Comparison of ENCODE assay signal across 10 mouse cellular contexts in genomic region chr3:87515567-87516081, GRCm38 (mm10). TPM values are rescaled to one million over a fixed set of nuclear protein-coding genes. Genes with fewer than 3 reads are reported as not detected.
DNase-seq lines count a peak whose midpoint lies in the region; ATAC-seq and TF ChIP-seq lines count a peak whose summit lies in the region.
"Had no signal": no experiment of that assay in that cellular context is flagged by ENCODE, and none has a peak within 500 bp of the region (broad histone marks: within the 10 kb centered on the region; RNA-seq: fewer than 3 reads in every experiment).

No protein-coding gene starts in this region.

- H3K36me3 ChIP-seq in liver, adult 2 months (ENCODE audit: control insufficient read depth, insufficient read depth, low read length) = no peaks in the 10 kb centered on the region
- H3K36me3 ChIP-seq in heart, embryonic 15.5 days = no peaks in the 10 kb centered on the region
- no peaks in the 10 kb centered on the region for H3K36me3 ChIP-seq in liver, embryonic 11.5 days (ENCODE audit: control insufficient read depth, insufficient read depth, low read length)
- H3K36me3 ChIP-seq in stomach, embryonic 15.5 days = no peaks in the 10 kb centered on the region
- H3K36me3 ChIP-seq in forebrain, embryonic 11.5 days (ENCODE audit: control insufficient read depth, insufficient read depth, low read length) = no peaks in the 10 kb centered on the region
- H3K36me3 ChIP-seq: limb, embryonic 15.5 days had no signal

- H3K27me3 ChIP-seq in liver, adult 2 months (ENCODE audit: control insufficient read depth, insufficient read depth, low read length) = no peaks in the 10 kb centered on the region
- no peaks in the 10 kb centered on the region for H3K27me3 ChIP-seq in heart, embryonic 15.5 days
- H3K27me3 ChIP-seq in liver, embryonic 11.5 days (replicated peaks; ENCODE audit: control insufficient read depth, insufficient read depth, low read length) = peaks cover 2% of the 10 kb centered on the region; the same call in 1 of the 2 replicates
- no peaks in the 10 kb centered on the region for H3K27me3 ChIP-seq in stomach, embryonic 15.5 days (replicated peaks)
- no peaks in the 10 kb centered on the region for H3K27me3 ChIP-seq in forebrain, embryonic 11.5 days (ENCODE audit: control insufficient read depth, insufficient read depth, low read length)
- H3K27me3 ChIP-seq: limb, embryonic 15.5 days had no signal

- H3K4me3 ChIP-seq in liver, adult 2 months (ENCODE audit: insufficient read depth, low read depth, low read length) = no peak overlapping the region
- H3K4me3 ChIP-seq in heart, embryonic 15.5 days = no peak overlapping the region
- no peak overlapping the region for H3K4me3 ChIP-seq in liver, embryonic 11.5 days (ENCODE audit: low read depth, low read length)
- H3K4me3 ChIP-seq in stomach, embryonic 15.5 days (replicated peaks) = no peak overlapping the region
- no peak overlapping the region for H3K4me3 ChIP-seq in forebrain, embryonic 11.5 days (ENCODE audit: low read depth, low read length)
- H3K4me3 ChIP-seq: limb, embryonic 15.5 days had no signal

- H3K27ac ChIP-seq in liver, adult 2 months (replicated peaks; ENCODE audit: insufficient read depth, low read depth, low read length) = no peak overlapping the region
- no peak overlapping the region for H3K27ac ChIP-seq in heart, embryonic 15.5 days
- no peak overlapping the region for H3K27ac ChIP-seq in liver, embryonic 11.5 days (ENCODE audit: low read depth, low read length)
- no peak overlapping the region for H3K27ac ChIP-seq in stomach, embryonic 15.5 days
- no peak overlapping the region for H3K27ac ChIP-seq in forebrain, embryonic 11.5 days (ENCODE audit: low read depth, low read length)
- H3K27ac ChIP-seq: limb, embryonic 15.5 days had no signal

- ATAC-seq in heart, embryonic 15.5 days (replicated peaks; ENCODE audit: insufficient number of reproducible peaks, insufficient read depth, low FRiP score, low read depth) = no peak
- peak; percentile 58; the same call in 1 of the 2 replicates for ATAC-seq in liver, embryonic 11.5 days (replicated peaks; ENCODE audit: low FRiP score)
- ATAC-seq in stomach, embryonic 15.5 days (ENCODE audit: insufficient read depth, low FRiP score, low read depth) = no peak
- no peak for ATAC-seq in forebrain, embryonic 11.5 days (replicated peaks; ENCODE audit: low FRiP score)
- ATAC-seq: Patski had no signal

- no peak overlapping the region for H3K9ac ChIP-seq in liver, adult 2 months (ENCODE audit: low read depth, low read length)
- no peak overlapping the region for H3K9ac ChIP-seq in heart, embryonic 15.5 days
- no peak overlapping the region for H3K9ac ChIP-seq in liver, embryonic 11.5 days (ENCODE audit: low read depth, low read length)
- no peak overlapping the region for H3K9ac ChIP-seq in stomach, embryonic 15.5 days
- H3K9ac ChIP-seq in forebrain, embryonic 11.5 days (ENCODE audit: low read length) = no peak overlapping the region
- H3K9ac ChIP-seq: limb, embryonic 15.5 days had no signal

- peak overlapping the region; percentile 23 for H3K4me2 ChIP-seq in heart, embryonic 15.5 days
- H3K4me2 ChIP-seq in liver, embryonic 11.5 days = peak overlapping the region; percentile 45
- H3K4me2 ChIP-seq in stomach, embryonic 15.5 days = peak overlapping the region; percentile 14; the same call in 1 of the 2 replicates
- no peak overlapping the region for H3K4me2 ChIP-seq in forebrain, embryonic 11.5 days (ENCODE audit: low read depth, low read length, severe bottlenecking)
- H3K4me2 ChIP-seq: limb, embryonic 15.5 days had no signal

- peaks cover 2% of the 10 kb centered on the region; the same call in 1 of the 2 replicates for H3K4me1 ChIP-seq in liver, adult 2 months (ENCODE audit: control insufficient read depth, insufficient read depth, low read length)
- peaks cover 35% of the 10 kb centered on the region for H3K4me1 ChIP-seq in heart, embryonic 15.5 days (replicated peaks)
- peaks cover 23% of the 10 kb centered on the region for H3K4me1 ChIP-seq in liver, embryonic 11.5 days (replicated peaks; ENCODE audit: control insufficient read depth, insufficient read depth, low read length)
- no peaks in the 10 kb centered on the region; the same call in 1 of the 2 replicates for H3K4me1 ChIP-seq in stomach, embryonic 15.5 days
- H3K4me1 ChIP-seq in forebrain, embryonic 11.5 days (replicated peaks; ENCODE audit: control insufficient read depth, insufficient read depth, low read length) = no peaks in the 10 kb centered on the region; the same call in 1 of the 2 replicates

- TF ChIP-seq CTCF in liver, adult 2 months (IDR thresholded peaks at IDR 0.05; ENCODE audit: low read depth, low read length) = no peak

- no peaks in the 10 kb centered on the region for H3K9me3 ChIP-seq in heart, embryonic 15.5 days (replicated peaks)
- H3K9me3 ChIP-seq in liver, embryonic 11.5 days (ENCODE audit: control insufficient read depth, low read length) = no peaks in the 10 kb centered on the region
- H3K9me3 ChIP-seq in stomach, embryonic 15.5 days = no peaks in the 10 kb centered on the region
- H3K9me3 ChIP-seq in forebrain, embryonic 11.5 days (ENCODE audit: control insufficient read depth, low read length) = no peaks in the 10 kb centered on the region
- H3K9me3 ChIP-seq: limb, embryonic 15.5 days had no signal

- peak; percentile 17 for DNase-seq in liver, adult 2 months (ENCODE audit: extremely low read depth, low read depth, low spot score)
- no peak for DNase-seq in liver
- no peak for DNase-seq in liver, embryonic 11.5 days (ENCODE audit: low spot score)
- DNase-seq in neural tube, embryonic 10.5 days (ENCODE audit: extremely low spot score, low spot score) = no peak
- no peak for DNase-seq in urinary bladder, adult 18-20 months (ENCODE audit: low spot score in 2 of 2)
- DNase-seq in forebrain, embryonic 11.5 days (ENCODE audit: low spot score) = no peak

- no peak for TF ChIP-seq POLR2A in liver, adult 2 months (IDR thresholded peaks at IDR 0.05; ENCODE audit: extremely low read depth, insufficient read depth, low read length)

- no peaks in the 10 kb centered on the region for H3K79me2 ChIP-seq in liver, adult 2 months (ENCODE audit: control insufficient read depth, insufficient read depth, low read length)

- 40% methylated on average over 13 of the region's 13 CpGs for WGBS in liver, adult 2 months
- 13% methylated on average over 13 of the region's 13 CpGs for WGBS in heart, embryonic 15.5 days
- 38% methylated on average over 13 of the region's 13 CpGs for WGBS in liver, embryonic 11.5 days
- 51% methylated on average over 13 of the region's 13 CpGs for WGBS in stomach, embryonic 15.5 days
- 64% methylated on average over 13 of the region's 13 CpGs for WGBS in forebrain, embryonic 11.5 days

RNA-seq across cellular contexts. Expression of gene Etv3, which starts 9.6 kb away (rescaled TPM):
- 7.0 and 7.9 TPM in 2 replicates for total RNA-seq in liver, adult 2 months (2014; rRNA removed)
- polyA plus RNA-seq in liver, adult 2 months (2012; rRNA removed) = 4.4 and 5.3 TPM in 2 replicates
- polyA plus RNA-seq in heart, embryonic 15.5 days (2015; fragmentation: Nextera tagmentation; extraction: Ambion mirVana) = 9.6 and 12.5 TPM in 2 replicates
- polyA plus RNA-seq in liver, embryonic 11.5 days (2014; fragmentation: Nextera tagmentation; extraction: Ambion mirVana) = 6.2 and 7.3 TPM in 2 replicates
- 13.9 and 14.8 TPM in 2 replicates for polyA plus RNA-seq in stomach, embryonic 15.5 days (2015; fragmentation: Nextera tagmentation; extraction: Ambion mirVana)
- 9.1 and 10.6 TPM in 2 replicates for polyA plus RNA-seq in forebrain, embryonic 11.5 days (2014; fragmentation: Nextera tagmentation; extraction: Ambion mirVana)
